Mouse (Mus musculus) MEL (cell line): ENCODE measurements around the gene Procr. TPM values are rescaled to one million over a fixed set of nuclear protein-coding genes. Genes with fewer than 3 reads are reported as not detected.

Experiments
- DNase-seq: peaks from one replicate; pipeline ENCODE4 v3.0.0; 2011; ENCODE audit warnings: low read depth, low spot score
- H3K27ac ChIP-seq: 2 replicates; pipeline ENCODE4 v1.5.1; 2012; ENCODE audit warnings: low read depth, mild to moderate bottlenecking, control low read depth, low read length, moderate library complexity; ENCODE audit not compliant: control insufficient read depth
- H3K27me3 ChIP-seq, 2 experiments: fragments of 150-350 bp in 1 of 2; sonication (generic) in 1 of 2; 2 replicates each; pipeline ENCODE4 v1.6.1; 2012; ENCODE audit warnings: low read length in 2 of 2, mild to moderate bottlenecking in 2 of 2, improper control_type of control experiment in 1 of 2, moderate library complexity in 1 of 2; ENCODE audit not compliant: insufficient read depth in 2 of 2, control insufficient read depth in 1 of 2
- H3K36me3 ChIP-seq, 2 experiments: 2 replicates each; pipeline ENCODE4 v1.6.1; 2012 to 2014; ENCODE audit warnings: low read length in 2 of 2, improper control_type of control experiment in 1 of 2, inconsistent platforms in 1 of 2, mild to moderate bottlenecking in 1 of 2; ENCODE audit not compliant: insufficient read depth in 2 of 2, control insufficient read depth in 1 of 2
- H3K4me1 ChIP-seq, 2 experiments: fragments of 150-350 bp in 1 of 2; sonication (generic) in 1 of 2; 2 replicates each; pipeline ENCODE4 v1.6.1; 2012; ENCODE audit warnings: low read length in 2 of 2, improper control_type of control experiment in 1 of 2, mild to moderate bottlenecking in 1 of 2; ENCODE audit not compliant: insufficient read depth in 2 of 2, control insufficient read depth in 1 of 2
- H3K4me3 ChIP-seq, 2 experiments: fragments of 150-350 bp in 1 of 2; sonication (generic) in 1 of 2; 2 replicates each; pipeline ENCODE4 v1.5.1; 2012; ENCODE audit warnings: low read depth in 2 of 2, low read length in 2 of 2, mild to moderate bottlenecking in 2 of 2, moderate library complexity in 2 of 2, control low read depth in 1 of 2, improper control_type of control experiment in 1 of 2; ENCODE audit not compliant: control insufficient read depth in 1 of 2, insufficient read depth in 1 of 2
- H3K79me2 ChIP-seq: 2 replicates; pipeline ENCODE4 v1.6.1; 2012; ENCODE audit warnings: mild to moderate bottlenecking, low read length, moderate library complexity; ENCODE audit not compliant: control insufficient read depth, poor library complexity, insufficient read depth
- H3K9ac ChIP-seq: 2 replicates; pipeline ENCODE4 v1.6.1; 2012; ENCODE audit warnings: low read depth, mild to moderate bottlenecking, control low read depth, low read length, moderate library complexity; ENCODE audit not compliant: control insufficient read depth, poor library complexity, severe bottlenecking
- H3K9me3 ChIP-seq: fragments of 150-350 bp; sonication (generic); replicated peaks from 2 replicates; pipeline ENCODE4 v1.6.1; 2012; ENCODE audit warnings: mild to moderate bottlenecking, low read length, improper control_type of control experiment, moderate library complexity; ENCODE audit not compliant: insufficient read depth
- BHLHE40 ChIP-seq: IDR thresholded peaks from 2 replicates; pipeline ENCODE4 v1.6.1; 2012; ENCODE audit warnings: low read depth, mild to moderate bottlenecking, inconsistent platforms, low read length, improper control_type of control experiment, borderline replicate concordance
- CHD2 ChIP-seq: IDR thresholded peaks from 2 replicates; pipeline ENCODE4 v1.6.1; 2011; ENCODE audit warnings: low read length, improper control_type of control experiment
- CTCF ChIP-seq, 3 experiments: IDR thresholded peaks in 2 of 3; conservative IDR thresholded peaks in 1 of 3; 2 replicates each; pipeline ENCODE4 v1.5.1; 2011 to 2012; ENCODE audit warnings: low read length in 3 of 3, low read depth in 2 of 3, mild to moderate bottlenecking in 2 of 3, improper control_type of control experiment in 1 of 3, inconsistent platforms in 1 of 3, mixed read lengths in 1 of 3, moderate library complexity in 1 of 3; ENCODE audit not compliant: control insufficient read depth in 1 of 3, insufficient read depth in 1 of 3, poor library complexity in 1 of 3, severe bottlenecking in 1 of 3
- EP300 ChIP-seq, 2 experiments: IDR thresholded peaks; 2 replicates each; pipeline ENCODE4 v1.6.1; 2011; ENCODE audit warnings: improper control_type of control experiment in 2 of 2, low read length in 2 of 2, low read depth in 1 of 2, mild to moderate bottlenecking in 1 of 2
- ETS1 ChIP-seq: IDR thresholded peaks from 2 replicates; pipeline ENCODE4 v1.6.1; 2012; ENCODE audit warnings: low read depth, mild to moderate bottlenecking, inconsistent platforms, low read length, improper control_type of control experiment, moderate library complexity
- GATA1 ChIP-seq: IDR thresholded peaks from 2 replicates; pipeline ENCODE4 v1.6.1; 2011; ENCODE audit warnings: low read depth, low read length, improper control_type of control experiment
- JUND ChIP-seq: IDR thresholded peaks from 2 replicates; pipeline ENCODE4 v1.6.1; 2011; ENCODE audit warnings: low read depth, mild to moderate bottlenecking, improper control_type of control experiment, low read length
- KAT2A ChIP-seq: conservative IDR thresholded peaks from 2 replicates; pipeline ENCODE4 v1.6.1; 2012; ENCODE audit warnings: low read depth, low read length, improper control_type of control experiment, inconsistent platforms
- MAFK ChIP-seq: IDR thresholded peaks from 2 replicates; pipeline ENCODE4 v1.6.1; 2011; ENCODE audit warnings: low read depth, mild to moderate bottlenecking, low read length, improper control_type of control experiment, borderline replicate concordance
- MAX ChIP-seq: IDR thresholded peaks from 2 replicates; pipeline ENCODE4 v1.6.1; 2011; ENCODE audit warnings: low read length, improper control_type of control experiment
- MYB ChIP-seq: IDR thresholded peaks from 2 replicates; pipeline ENCODE4 v1.6.1; 2011; ENCODE audit warnings: mild to moderate bottlenecking, low read depth, low read length, improper control_type of control experiment
- MYC ChIP-seq: IDR thresholded peaks from 2 replicates; pipeline ENCODE4 v1.6.1; 2011; ENCODE audit warnings: low read depth, mild to moderate bottlenecking, low read length, improper control_type of control experiment, moderate library complexity
- NRF1 ChIP-seq: IDR thresholded peaks from 2 replicates; pipeline ENCODE4 v1.6.1; 2014; ENCODE audit warnings: low read depth, mild to moderate bottlenecking, inconsistent platforms, low read length, improper control_type of control experiment, moderate library complexity; ENCODE audit not compliant: poor library complexity, insufficient read depth, severe bottlenecking
- POLR2A ChIP-seq, 2 experiments: IDR thresholded peaks; 2 replicates each; pipeline ENCODE4 v1.6.1; 2011 to 2012; ENCODE audit warnings: low read length in 2 of 2, mild to moderate bottlenecking in 2 of 2, control low read depth in 1 of 2, improper control_type of control experiment in 1 of 2, low read depth in 1 of 2, moderate library complexity in 1 of 2; ENCODE audit not compliant: control insufficient read depth in 1 of 2, insufficient read depth in 1 of 2, poor library complexity in 1 of 2
- POLR2AphosphoS2 ChIP-seq: IDR thresholded peaks from 2 replicates; pipeline ENCODE4 v1.6.1; 2011; ENCODE audit warnings: low read length, improper control_type of control experiment
- RAD21 ChIP-seq: IDR thresholded peaks from 2 replicates; pipeline ENCODE4 v1.6.1; 2011; ENCODE audit warnings: mild to moderate bottlenecking, low read depth, low read length, improper control_type of control experiment
- SIN3A ChIP-seq: IDR thresholded peaks from 2 replicates; pipeline ENCODE4 v1.6.1; 2012; ENCODE audit warnings: low read length, improper control_type of control experiment, inconsistent platforms
- TAL1 ChIP-seq: IDR thresholded peaks from 2 replicates; pipeline ENCODE4 v1.6.1; 2012; ENCODE audit warnings: mild to moderate bottlenecking, inconsistent platforms, low read length, moderate library complexity, mixed read lengths
- TBP ChIP-seq: IDR thresholded peaks from 2 replicates; pipeline ENCODE4 v1.8.0; 2011; ENCODE audit warnings: low read depth, low read length, improper control_type of control experiment
- TCF12 ChIP-seq: IDR thresholded peaks from 2 replicates; pipeline ENCODE4 v1.6.1; 2014; ENCODE audit warnings: low read depth, mild to moderate bottlenecking, inconsistent platforms, low read length, improper control_type of control experiment, moderate library complexity
- UBTF ChIP-seq: IDR thresholded peaks from 2 replicates; pipeline ENCODE4 v1.6.1; 2012; ENCODE audit warnings: low read depth, mild to moderate bottlenecking, inconsistent platforms, low read length, improper control_type of control experiment, moderate library complexity, borderline replicate concordance; ENCODE audit not compliant: insufficient read depth
- ZC3H11A ChIP-seq: IDR thresholded peaks from 2 replicates; pipeline ENCODE4 v1.6.1; 2012; ENCODE audit warnings: low read depth, mild to moderate bottlenecking, inconsistent platforms, low read length, improper control_type of control experiment
- ZKSCAN1 ChIP-seq: IDR thresholded peaks from 2 replicates; pipeline ENCODE4 v1.6.1; 2012; ENCODE audit warnings: low read depth, mild to moderate bottlenecking, inconsistent platforms, low read length, improper control_type of control experiment, moderate library complexity
- ZMIZ1 ChIP-seq: IDR thresholded peaks from 2 replicates; pipeline ENCODE4 v1.6.1; 2012; ENCODE audit warnings: low read depth, mild to moderate bottlenecking, inconsistent platforms, low read length, improper control_type of control experiment, moderate library complexity
- polyA plus RNA-seq, 2 experiments: library from polyadenylated mRNA; stranded (reverse) in 1 of 2; unstranded in 1 of 2; fragments of >175 nt in 1 of 2; fragments of >200 nt in 1 of 2; gene quantifications; 2 replicates each; pipeline versions ENCODE4 v1.2.1 to v1.2.4; 2012; ENCODE audit warnings: low replicate concordance in 2 of 2, low read depth in 1 of 2; ENCODE audit not compliant: insufficient read length in 2 of 2, insufficient read depth in 1 of 2, missing spikeins in 1 of 2
- total RNA-seq: library from RNA; depleted of rRNA; stranded (reverse); fragments of 300-350 nt; gene quantifications from 2 replicates; pipeline ENCODE4 v1.2.3, GENCODE M21; 2012

Procr gene
- total and polyA plus RNA-seq, 3 experiments, result 0.15 TPM; not detected in 2

DNA sequence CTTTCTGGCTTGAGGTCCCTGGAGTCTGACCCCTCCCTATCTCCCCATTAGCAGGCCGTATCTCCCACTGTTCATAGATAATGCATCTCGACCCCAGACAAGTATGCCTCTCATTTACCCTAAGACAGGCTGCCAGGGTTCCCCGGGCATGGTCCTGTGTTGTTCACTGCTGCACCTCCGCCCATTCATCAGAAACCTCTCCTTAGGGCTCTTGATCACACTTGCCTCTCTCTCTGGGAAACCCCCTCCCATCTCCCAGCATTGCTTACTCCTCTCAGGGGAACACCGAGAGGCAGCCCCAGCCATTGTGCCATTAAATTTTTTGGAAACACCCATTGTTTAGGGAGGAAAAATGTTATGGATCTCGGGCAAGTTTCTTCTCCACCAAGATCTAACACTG lies 27.1 kb downstream of the Procr start:
- H3K27ac ChIP-seq, result no peak overlapping the region
- DNase-seq, result no peak
- H3K9me3 ChIP-seq, result no peaks in the 10 kb centered on the region
- no peak overlapping the region for H3K4me3 ChIP-seq
- TF ChIP-seq KAT2A (no peak), MYC (no peak), ETS1 (no peak), ZKSCAN1 (no peak), JUND (no peak), ZC3H11A (no peak), POLR2AphosphoS2 (no peak), EP300 (IDR thresholded peaks at IDR 0.05; ENCODE audit: low read depth in 1 of 2, low read length in 2 of 2) (no peak), CTCF (IDR thresholded peaks at IDR 0.05 in 2 of 3, conservative IDR thresholded peaks at IDR 0.05 in 1 of 3; ENCODE audit: control insufficient read depth in 1 of 3, insufficient read depth in 1 of 3, low read depth in 2 of 3, low read length in 3 of 3, poor library complexity in 1 of 3, severe bottlenecking in 1 of 3) (no peak), CHD2 (no peak), UBTF (no peak), TAL1 (no peak), GATA1 (no peak), NRF1 (no peak), BHLHE40 (no peak), SIN3A (no peak)
- no peak overlapping the region for H3K9ac ChIP-seq
- H3K36me3 ChIP-seq, result no peaks in the 10 kb centered on the region
- H3K27me3 ChIP-seq, result no peaks in the 10 kb centered on the region; a peak in 2 of 4 replicates
- no peaks in the 10 kb centered on the region for H3K79me2 ChIP-seq
- 0 out of 4 replicates have a peak, but pooled peaks cover 0 to 5% of the 10 kb centered on the region in 2 experiments for H3K4me1 ChIP-seq

DNA sequence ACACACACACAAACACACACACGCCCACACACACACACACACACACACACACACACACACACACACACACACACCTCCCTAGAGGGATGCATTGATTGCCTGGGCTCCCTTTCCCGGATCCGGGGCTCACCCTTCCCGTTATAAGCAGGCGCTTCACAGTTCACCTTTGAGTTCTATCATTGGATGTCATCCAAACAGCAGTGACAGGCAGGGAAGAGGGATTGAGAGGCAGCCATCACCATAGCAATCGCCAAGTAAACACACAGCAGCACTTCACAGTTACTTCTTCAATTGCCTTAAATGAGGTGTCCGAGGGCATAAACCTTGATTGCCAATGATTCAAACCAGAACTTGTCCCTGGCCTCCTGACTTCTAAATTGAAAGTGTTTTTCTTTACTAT lies 28.1 kb downstream of the Procr start:
- Histone ChIP-seq H3K9ac (no peak overlapping the region), H3K9me3 (no peaks in the 10 kb centered on the region), H3K27ac (no peak overlapping the region), H3K27me3 (no peaks in the 10 kb centered on the region; a peak in 1 of 4 replicates), H3K36me3 (no peaks in the 10 kb centered on the region), H3K79me2 (no peaks in the 10 kb centered on the region), H3K4me1 (0 out of 4 replicates have a peak, but pooled peaks cover 0 to 5% of the 10 kb centered on the region in 2 experiments), H3K4me3 (no peak overlapping the region)
- no peak for TF ChIP-seq ETS1
- no peak for TF ChIP-seq ZC3H11A
- no peak for TF ChIP-seq GATA1
- no peak for TF ChIP-seq MYB
- TF ChIP-seq KAT2A, result no peak
- TF ChIP-seq TBP, result no peak
- no peak for TF ChIP-seq BHLHE40
- TF ChIP-seq POLR2A (IDR thresholded peaks at IDR 0.05; ENCODE audit: control insufficient read depth in 1 of 2, insufficient read depth in 1 of 2, low read depth in 1 of 2, low read length in 2 of 2, poor library complexity in 1 of 2), result no peak
- TF ChIP-seq SIN3A, result no peak
- TF ChIP-seq MAFK, result no peak
- TF ChIP-seq RAD21, result no peak
- TF ChIP-seq POLR2AphosphoS2, result no peak
- TF ChIP-seq ZMIZ1, result no peak
- TF ChIP-seq UBTF, result no peak
- no peak for TF ChIP-seq TCF12
- TF ChIP-seq MAX, result no peak
- peak; percentile 38 for DNase-seq
